Mouse (Mus musculus) midbrain, embryonic 10.5 days (tissue): ENCODE data around the gene Frem3. TPM values are rescaled to one million over a fixed set of nuclear protein-coding genes. Genes with fewer than 3 reads are reported as not detected.

Experiments
- DNase-seq: peaks from one replicate; pipeline ENCODE4 v3.0.0-alpha.2; 2017; ENCODE audit warnings: low spot score
- H3K27ac ChIP-seq: fragments of 300-500 bp; sonication (generic); replicated peaks from 2 replicates; pipeline ENCODE4 v1.5.1; 2016; ENCODE audit warnings: mild to moderate bottlenecking
- H3K27me3 ChIP-seq: fragments of 300-500 bp; sonication (generic); 2 replicates; pipeline ENCODE4 v1.6.1; 2016; ENCODE audit warnings: low read depth, mild to moderate bottlenecking; ENCODE audit not compliant: poor library complexity, severe bottlenecking
- H3K36me3 ChIP-seq: fragments of 300-500 bp; sonication (generic); 2 replicates; pipeline ENCODE4 v1.6.1; 2016; ENCODE audit warnings: mild to moderate bottlenecking, moderate library complexity
- H3K4me1 ChIP-seq: fragments of 300-500 bp; sonication (generic); 2 replicates; pipeline ENCODE4 v1.6.1; 2016
- H3K4me3 ChIP-seq: fragments of 300-500 bp; sonication (generic); 2 replicates; pipeline ENCODE4 v1.5.1; 2016; ENCODE audit warnings: mild to moderate bottlenecking, moderate library complexity
- H3K9me3 ChIP-seq: fragments of 300-500 bp; sonication (generic); replicated peaks from 2 replicates; pipeline ENCODE4 v1.6.1; 2016; ENCODE audit warnings: mild to moderate bottlenecking
- WGBS: fragments of 180-500 bp; shearing (Covaris S2); methylation state at CpG from one replicate; pipeline ENCODE4 v1.1.7; 2016; 5-methylcytosine and 5-hydroxymethylcytosine counted together
- polyA plus RNA-seq: library from polyadenylated mRNA; unstranded; fragments of >200 nt; fragmentation: Nextera tagmentation; extraction: Ambion mirVana; gene quantifications from 2 replicates; pipeline ENCODE4 v1.2.1, GENCODE M21; 2016

Frem3 gene
- polyA plus RNA-seq, 1 experiment from 2014 or later = not detected

DNA sequence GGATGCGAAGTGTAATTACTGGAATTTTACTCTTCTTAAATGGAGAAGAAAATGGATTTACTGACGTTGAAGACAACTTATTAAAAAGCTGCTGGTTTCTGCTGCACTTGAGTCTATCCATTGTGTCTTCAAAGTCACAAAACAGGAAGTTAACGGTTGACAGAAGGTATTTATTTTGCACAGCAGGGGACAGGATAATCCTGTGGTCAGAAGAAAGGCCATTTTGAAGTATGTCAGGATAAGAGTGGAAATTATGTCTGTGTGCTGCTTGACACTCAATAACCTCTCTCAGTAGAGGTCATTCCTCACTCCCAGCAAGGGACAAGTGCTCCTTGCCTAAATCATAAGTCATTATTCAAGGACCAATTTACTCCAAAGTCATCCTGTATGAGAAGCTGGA is 8.9 kb downstream of the Frem3 start:
- Histone ChIP-seq H3K27me3 (peaks cover 17% of the 10 kb centered on the region), H3K27ac (no peak overlapping the region), H3K4me1 (peaks cover 9% of the 10 kb centered on the region; the same call in 1 of the 2 replicates), H3K36me3 (no peaks in the 10 kb centered on the region), H3K9me3 (no peaks in the 10 kb centered on the region), H3K4me3 (no peak overlapping the region)
- 51% methylated on average over 3 of the region's 3 CpGs for WGBS
- no peak for DNase-seq

DNA sequence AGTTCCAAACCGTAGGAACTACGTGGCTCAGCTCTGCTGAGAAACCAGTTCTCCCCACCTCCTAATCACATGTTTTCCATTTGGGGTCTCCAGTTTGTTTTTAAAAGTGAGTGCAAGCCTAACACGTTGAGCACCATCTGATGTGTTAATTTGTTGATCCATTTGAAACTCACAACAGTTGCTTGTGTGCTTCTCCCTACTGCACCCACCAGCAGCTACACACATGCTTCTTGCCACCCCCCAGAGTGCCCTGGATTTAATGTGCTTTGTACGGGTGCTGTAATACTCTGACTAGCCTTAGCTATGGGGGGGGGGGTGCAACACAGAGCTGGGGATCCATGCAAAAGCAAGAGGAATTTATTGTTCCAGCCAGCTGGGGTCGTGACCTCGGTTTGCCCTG is 36.5 kb downstream of the Frem3 start:
- 71% methylated on average over 6 of the region's 6 CpGs for WGBS
- Histone ChIP-seq H3K36me3 (no peaks in the 10 kb centered on the region), H3K4me1 (no peaks in the 10 kb centered on the region), H3K27ac (no peak overlapping the region), H3K27me3 (no peaks in the 10 kb centered on the region), H3K4me3 (no peak overlapping the region), H3K9me3 (no peaks in the 10 kb centered on the region)
- DNase-seq = no peak

DNA sequence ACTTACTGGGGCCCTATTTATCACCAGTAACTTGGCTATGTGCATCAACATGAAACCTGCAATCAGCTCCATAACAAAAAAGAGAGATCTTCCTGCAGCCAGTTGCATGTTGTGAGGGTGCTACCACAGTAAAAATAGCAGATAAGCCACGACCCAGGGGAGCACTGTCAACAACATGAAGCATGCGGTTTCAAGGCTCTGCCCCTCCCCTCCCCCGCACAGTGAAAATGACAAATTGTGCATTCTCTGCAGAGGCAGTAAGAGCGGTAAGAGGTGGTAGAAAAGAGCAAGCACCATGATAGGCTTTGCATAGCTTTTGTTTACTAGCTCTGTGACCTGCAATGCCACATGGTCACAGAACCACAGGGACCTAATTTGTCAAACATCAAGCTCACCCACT is 46.8 kb downstream of the Frem3 start:
- H3K9me3 ChIP-seq = no peaks in the 10 kb centered on the region
- 64% methylated on average over 4 of the region's 4 CpGs for WGBS
- DNase-seq = no peak

DNA sequence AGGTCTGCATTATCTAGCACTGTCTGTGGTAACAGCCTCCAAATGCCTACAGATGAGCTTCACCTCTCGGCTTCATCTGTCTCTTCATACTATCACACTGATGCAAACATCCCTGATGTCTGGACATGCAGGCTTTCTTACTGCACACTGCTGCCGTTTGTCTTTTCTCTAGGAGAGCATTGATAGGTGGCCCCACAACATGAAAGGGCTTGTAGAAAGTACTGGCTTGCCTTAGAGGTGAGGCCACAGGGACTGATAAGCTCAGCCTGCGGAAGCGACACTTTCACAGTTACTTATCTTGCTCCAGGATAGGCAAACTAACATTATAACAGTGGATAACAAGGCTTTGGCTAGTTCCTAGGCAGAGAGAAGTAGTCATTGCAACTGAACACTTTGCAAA is 50.2 kb downstream of the Frem3 start:
- Histone ChIP-seq H3K9me3 (no peaks in the 10 kb centered on the region), H3K36me3 (no peaks in the 10 kb centered on the region), H3K27me3 (no peaks in the 10 kb centered on the region), H3K4me3 (no peak overlapping the region), H3K4me1 (no peaks in the 10 kb centered on the region), H3K27ac (no peak overlapping the region)
- WGBS = 87% methylated on average over 4 of the region's 4 CpGs
- DNase-seq = no peak

More for the DNA sequence above, 46.8 kb downstream of the Frem3 start:
- Histone ChIP-seq H3K27ac (no peak overlapping the region), H3K4me1 (no peaks in the 10 kb centered on the region), H3K36me3 (no peaks in the 10 kb centered on the region), H3K27me3 (no peaks in the 10 kb centered on the region), H3K4me3 (no peak overlapping the region)

DNA sequence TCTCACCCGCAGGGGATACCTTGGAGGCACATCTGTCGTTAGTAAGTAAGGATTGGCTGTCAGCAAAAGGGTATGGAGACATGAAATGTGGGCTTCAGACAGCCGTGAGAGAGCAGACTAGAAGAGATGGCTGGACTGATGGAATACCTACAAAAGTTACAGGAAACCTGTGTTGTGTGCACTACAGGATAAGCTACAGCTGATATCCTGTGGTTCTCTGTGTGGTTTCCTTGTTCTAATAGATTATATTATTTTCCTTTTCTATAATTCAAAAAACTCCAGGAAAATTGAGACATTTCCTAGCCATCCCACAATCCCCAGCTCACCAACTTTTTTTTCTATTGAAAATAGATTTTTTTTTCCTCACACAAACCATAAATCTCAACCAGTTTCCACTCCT is 52.6 kb downstream of the Frem3 start:
- no peak for DNase-seq
- no peaks in the 10 kb centered on the region for H3K36me3 ChIP-seq
- H3K27me3 ChIP-seq = no peaks in the 10 kb centered on the region
- no peaks in the 10 kb centered on the region for H3K4me1 ChIP-seq
- H3K4me3 ChIP-seq = no peak overlapping the region
- no peak overlapping the region for H3K27ac ChIP-seq
- WGBS = 81% methylated on average over 3 of the region's 3 CpGs
- no peaks in the 10 kb centered on the region for H3K9me3 ChIP-seq

DNA sequence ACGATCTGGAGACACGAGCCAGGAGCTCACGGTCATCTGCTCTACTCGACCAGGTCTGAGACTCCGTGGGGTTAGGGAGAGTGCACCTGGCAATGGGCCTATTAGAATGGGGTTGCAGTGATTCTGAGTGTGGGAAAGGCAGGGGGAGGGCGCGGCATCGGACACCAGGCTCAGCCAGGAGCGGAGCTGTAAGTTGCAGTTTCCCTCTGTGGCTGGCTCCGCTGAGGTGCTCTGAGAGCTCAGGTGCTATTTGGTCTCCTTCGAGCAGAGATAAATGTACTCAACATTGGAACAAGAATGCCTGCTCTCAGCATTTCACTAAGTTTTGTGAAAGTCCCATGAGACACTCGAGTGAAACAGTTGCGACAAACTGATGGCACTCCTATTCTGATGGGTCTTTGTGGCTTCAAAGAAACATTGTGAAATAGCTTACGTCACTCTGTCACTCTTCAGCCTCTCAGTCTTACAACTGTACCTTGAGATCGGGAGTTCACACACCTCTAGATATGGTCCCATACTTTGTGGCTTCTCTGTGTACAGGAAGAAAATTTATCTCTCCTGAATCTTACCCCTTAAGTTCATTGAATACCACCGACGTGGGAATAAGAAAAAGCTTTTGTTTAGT is 58.5 kb downstream of the Frem3 start:
- Histone ChIP-seq H3K9me3 (no peaks in the 10 kb centered on the region), H3K36me3 (no peaks in the 10 kb centered on the region), H3K4me1 (no peaks in the 10 kb centered on the region), H3K27ac (no peak overlapping the region), H3K4me3 (no peak overlapping the region), H3K27me3 (no peaks in the 10 kb centered on the region)
- WGBS = 84% methylated on average over 17 of the region's 17 CpGs
- no peak for DNase-seq

DNA sequence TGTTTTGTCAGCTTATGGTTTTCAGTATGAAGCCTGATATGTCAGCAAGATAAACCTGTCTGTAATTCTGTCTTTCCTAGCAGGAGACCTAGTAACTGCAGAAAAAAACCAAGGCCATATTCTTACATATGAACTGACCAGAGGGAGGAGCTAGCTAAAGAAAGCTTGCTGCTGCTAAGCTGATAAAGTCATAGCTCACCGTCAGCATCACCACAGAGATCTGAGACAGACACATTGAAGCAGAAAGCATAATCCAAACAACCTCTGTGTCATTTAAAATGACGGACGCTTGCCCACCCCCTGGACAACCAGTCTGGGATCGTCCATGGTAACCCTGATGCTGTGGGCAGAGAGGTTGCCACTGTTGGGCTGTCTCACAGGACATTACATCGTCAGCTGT is 71.7 kb downstream of the Frem3 start:
- no peak for DNase-seq
- H3K4me3 ChIP-seq = no peak overlapping the region
- no peak overlapping the region for H3K27ac ChIP-seq
- H3K4me1 ChIP-seq = no peaks in the 10 kb centered on the region
- 0 out of 2 replicates have a peak, but pooled peaks cover 4% of the 10 kb centered on the region for H3K9me3 ChIP-seq
- no peaks in the 10 kb centered on the region for H3K27me3 ChIP-seq
- no peaks in the 10 kb centered on the region for H3K36me3 ChIP-seq
- WGBS = 82% methylated on average over 5 of the region's 5 CpGs

DNA sequence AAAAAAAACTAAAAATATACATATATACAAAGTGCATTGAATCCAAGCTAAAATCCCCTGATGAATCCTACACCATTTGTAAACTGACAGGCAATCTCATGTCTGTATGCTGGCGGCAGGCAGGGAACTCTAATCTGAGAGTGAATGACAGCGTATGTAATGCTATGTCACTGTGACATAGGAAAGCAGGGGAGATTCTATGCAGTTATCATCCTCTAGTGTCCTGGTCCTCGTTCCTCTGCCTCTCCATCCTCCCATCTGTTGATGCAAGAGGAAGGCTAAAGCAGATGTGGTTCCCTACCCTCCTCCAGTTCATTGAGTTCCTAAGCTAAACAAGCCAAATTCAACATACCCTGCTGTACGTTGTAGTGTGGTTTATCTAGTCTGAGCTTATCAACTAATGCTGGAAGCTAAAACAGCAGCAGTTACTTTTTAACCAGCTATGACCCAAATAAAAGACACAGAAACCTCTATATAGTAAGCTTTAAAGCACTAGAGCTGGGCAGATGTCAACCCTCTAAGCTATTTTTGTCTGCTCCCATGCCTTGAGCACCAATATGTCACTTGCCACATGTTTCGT is 73.0 kb downstream of the Frem3 start:
- Histone ChIP-seq H3K9me3 (no peaks in the 10 kb centered on the region), H3K27ac (no peak overlapping the region), H3K4me3 (no peak overlapping the region), H3K4me1 (no peaks in the 10 kb centered on the region), H3K27me3 (no peaks in the 10 kb centered on the region), H3K36me3 (no peaks in the 10 kb centered on the region)
- 87% methylated on average over 5 of the region's 5 CpGs for WGBS
- DNase-seq = no peak

DNA sequence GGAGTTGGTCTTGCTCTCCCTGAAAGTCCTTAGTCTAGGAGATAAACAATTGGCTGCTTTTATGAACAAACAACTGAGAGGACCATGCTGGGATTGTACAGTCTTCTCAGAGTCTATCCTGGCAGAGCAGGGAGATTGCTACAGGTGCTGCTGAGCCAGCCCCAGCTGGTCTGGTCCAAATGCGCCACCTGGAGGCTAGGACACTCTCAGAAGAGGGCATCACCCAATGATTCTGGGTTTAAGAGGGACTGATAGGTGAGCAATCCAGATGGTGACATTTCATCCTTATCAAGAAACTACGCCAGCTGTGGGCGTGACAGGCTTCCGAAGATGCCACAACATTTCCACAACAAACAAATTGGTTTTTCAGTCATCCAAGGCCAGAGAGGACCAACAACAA is 77.3 kb downstream of the Frem3 start:
- Histone ChIP-seq H3K4me3 (no peak overlapping the region), H3K9me3 (no peaks in the 10 kb centered on the region), H3K36me3 (no peaks in the 10 kb centered on the region), H3K27ac (no peak overlapping the region), H3K4me1 (no peaks in the 10 kb centered on the region), H3K27me3 (no peaks in the 10 kb centered on the region)
- 55% methylated on average over 4 of the region's 4 CpGs for WGBS
- DNase-seq = peak; percentile 36

DNA sequence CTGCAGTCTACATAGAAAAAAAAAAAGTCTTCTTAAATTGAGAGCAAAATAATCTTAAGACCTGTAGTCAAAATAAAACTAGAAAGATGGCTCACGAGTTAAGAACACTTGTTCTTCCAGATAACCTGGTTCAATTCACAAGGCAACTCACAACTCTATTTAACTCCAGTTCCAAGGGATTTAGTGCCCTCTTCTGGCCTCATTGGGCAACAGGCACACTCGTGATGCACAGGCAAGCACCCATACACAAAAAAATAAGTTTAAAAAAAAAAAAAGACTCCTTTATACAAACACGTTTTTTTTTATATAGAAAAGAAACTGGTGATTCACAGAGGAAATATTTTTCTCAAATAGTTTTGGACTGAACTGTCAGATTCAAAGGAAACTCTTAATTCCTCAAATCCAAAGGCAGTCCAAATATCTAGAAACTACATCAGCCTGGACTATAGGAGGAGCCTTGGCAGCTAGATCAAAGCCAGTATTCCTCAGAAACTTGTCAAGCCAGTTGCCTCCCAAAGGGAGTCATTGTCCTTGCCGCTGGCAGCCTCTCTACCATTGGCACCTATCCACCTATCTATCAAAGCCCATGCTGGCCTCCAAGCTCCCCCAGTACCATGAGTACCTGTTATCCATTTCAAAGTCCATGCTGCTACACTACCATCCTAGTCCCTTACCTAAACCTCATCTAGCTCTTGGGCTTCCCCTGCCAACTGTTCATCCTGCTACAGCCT is 100.0 kb downstream of the Frem3 start:
- Histone ChIP-seq H3K27me3 (no peaks in the 10 kb centered on the region), H3K36me3 (peaks cover 100% of the 10 kb centered on the region), H3K9me3 (no peaks in the 10 kb centered on the region), H3K27ac (no peak overlapping the region), H3K4me3 (no peak overlapping the region), H3K4me1 (no peaks in the 10 kb centered on the region)
- DNase-seq = no peak
- WGBS = 87% methylated on average over 4 of the region's 4 CpGs

DNA sequence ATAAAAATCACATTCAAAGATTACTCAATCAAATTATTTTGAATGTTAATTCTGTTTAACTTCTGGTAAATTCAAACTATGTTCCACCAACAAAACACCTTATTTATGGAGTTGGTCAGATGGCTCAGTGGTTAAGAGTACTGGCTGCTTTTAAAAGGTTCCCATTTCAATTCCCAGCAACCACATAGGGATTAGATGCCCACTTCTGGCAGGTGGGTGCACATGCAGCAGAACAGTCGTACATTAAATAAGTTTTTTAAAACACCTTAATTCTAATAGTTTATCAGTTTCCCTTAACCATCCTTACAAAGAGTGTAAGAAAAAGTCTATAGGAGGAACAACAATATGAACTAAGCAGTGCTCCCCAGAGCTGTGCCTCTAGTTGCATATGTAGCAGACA is 103.6 kb downstream of the Frem3 start:
- Histone ChIP-seq H3K4me3 (no peak overlapping the region), H3K36me3 (peaks cover 100% of the 10 kb centered on the region), H3K27ac (no peak overlapping the region), H3K9me3 (no peaks in the 10 kb centered on the region), H3K4me1 (no peaks in the 10 kb centered on the region), H3K27me3 (no peaks in the 10 kb centered on the region)
- 86% methylated on average over 1 of the region's 1 CpGs for WGBS
- no peak for DNase-seq

DNA sequence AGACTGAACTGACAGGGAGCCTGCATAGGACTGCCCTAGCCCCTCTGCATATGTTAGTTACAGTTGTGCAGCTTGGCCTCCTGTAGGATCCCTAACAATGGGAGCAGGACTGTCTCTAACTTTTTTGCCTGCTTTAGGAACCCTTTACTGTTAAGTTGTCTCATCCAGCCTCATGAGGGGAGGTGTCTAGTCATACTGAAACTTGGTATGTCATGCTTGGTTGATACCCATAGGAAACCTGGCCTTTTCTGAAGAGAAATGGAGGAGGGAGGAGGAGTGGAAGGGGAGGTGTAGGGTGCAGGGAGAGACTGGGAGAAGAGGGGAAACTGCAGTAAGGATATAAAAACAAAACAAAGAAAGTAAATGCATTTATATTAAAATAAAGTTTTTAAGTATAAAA is 121.4 kb downstream of the Frem3 start:
- Histone ChIP-seq H3K36me3 (peaks cover 91% of the 10 kb centered on the region), H3K27me3 (no peaks in the 10 kb centered on the region), H3K27ac (no peak overlapping the region), H3K4me1 (peaks cover 6% of the 10 kb centered on the region), H3K4me3 (no peak overlapping the region), H3K9me3 (no peaks in the 10 kb centered on the region)
- no peak for DNase-seq

DNA sequence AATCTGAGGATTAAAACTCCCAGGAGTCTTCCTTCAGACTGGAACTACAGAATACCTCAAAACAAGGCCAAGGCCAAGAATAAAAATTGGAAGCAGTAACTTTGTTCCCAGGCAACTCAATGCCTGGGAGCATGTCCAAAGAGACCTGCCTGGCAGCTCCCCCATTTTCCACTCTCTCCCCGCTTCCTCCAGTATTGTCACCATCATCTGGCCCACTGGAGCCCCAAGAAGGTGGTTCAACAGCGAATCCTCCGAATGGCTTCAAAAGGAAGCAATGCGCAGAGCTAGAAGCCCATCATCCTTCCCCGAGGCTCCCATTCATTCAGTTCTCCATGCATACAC is 127.1 kb downstream of the Frem3 start:
- H3K27ac ChIP-seq = peak overlapping the region; percentile 98
- H3K9me3 ChIP-seq = no peaks in the 10 kb centered on the region
- no peaks in the 10 kb centered on the region for H3K27me3 ChIP-seq
- H3K4me1 ChIP-seq = peaks cover 18% of the 10 kb centered on the region
- H3K4me3 ChIP-seq = peak overlapping the region; percentile 92
- no peak for DNase-seq
- H3K36me3 ChIP-seq = peaks cover 34% of the 10 kb centered on the region
- 0% methylated on average over 5 of the region's 5 CpGs for WGBS
